Mouse (Mus musculus): Measurements from ENCODE around the gene Alg12.

GRCm38 (mm10) chr15:88842300-88842673, 23.2 kb upstream of the Alg12 start:
- TF ChIP-seq CTCF (IDR thresholded peaks at IDR 0.05; ENCODE audit: control insufficient read depth, insufficient read depth, insufficient replicate concordance, low read depth, low read length) (no peak), POLR2A (IDR thresholded peaks at IDR 0.05; ENCODE audit: control insufficient read depth, low read depth, low read length) (no peak)
